Mouse (Mus musculus): Measurements from ENCODE around the gene Dyrk2.
A peak's percentile ranks its signal among the peaks of the same experiment; 100 is the strongest.

Gene Dyrk2

GRCm38 (mm10) chr10:118870201-118870980 is at the start of gene Dyrk2:
Gene Dyrk2 (minus strand): TSS chr10:118870209.
- peak in 1 of 2 experiments; percentile 15 for DNase-seq (ENCODE audit: low spot score in 2 of 2)

- DNase-seq (ENCODE audit: low spot score in 2 of 2): no peak
Observed at GRCm38 (mm10) chr10:118902625-118903024, 32.6 kb upstream of the Dyrk2 start.

- DNase-seq (ENCODE audit: low spot score in 2 of 2): no peak
Observed at GRCm38 (mm10) chr10:118893645-118894044, 23.6 kb upstream of the Dyrk2 start.

GRCm38 (mm10) chr10:118884126-118884525 is 14.1 kb upstream of the Dyrk2 start:
- DNase-seq (ENCODE audit: low spot score in 2 of 2): peak; percentile 25 to 32

GRCm38 (mm10) chr10:118883317-118883716 is 13.3 kb upstream of the Dyrk2 start:
- no peak for DNase-seq (ENCODE audit: low spot score in 2 of 2)

- DNase-seq (ENCODE audit: low spot score in 2 of 2): peak; percentile 79 to 85
Observed at GRCm38 (mm10) chr10:118882258-118882885, 12.4 kb upstream of the Dyrk2 start.

- DNase-seq (ENCODE audit: low spot score in 2 of 2): no peak
Observed at GRCm38 (mm10) chr10:118880776-118881175, 10.8 kb upstream of the Dyrk2 start.

GRCm38 (mm10) chr10:118872196-118872595 is 2.2 kb upstream of the Dyrk2 start:
- no peak for DNase-seq (ENCODE audit: low spot score in 2 of 2)

- DNase-seq (ENCODE audit: low spot score in 2 of 2): peak; percentile 56 to 57
Observed at GRCm38 (mm10) chr10:118869591-118870001, 413 bp downstream of the Dyrk2 start.

GRCm38 (mm10) chr10:118868601-118869590 is 1.1 kb downstream of the Dyrk2 start:
- DNase-seq (ENCODE audit: low spot score in 2 of 2): peak; percentile 79 to 91

- peak; percentile 45 to 63 for DNase-seq (ENCODE audit: low spot score in 2 of 2)
Observed at GRCm38 (mm10) chr10:118867896-118868600, 2.0 kb downstream of the Dyrk2 start.

- no peak for DNase-seq (ENCODE audit: low spot score in 2 of 2)
Observed at GRCm38 (mm10) chr10:118867304-118867895, 2.6 kb downstream of the Dyrk2 start.

GRCm38 (mm10) chr10:118864976-118865375 is 5.0 kb downstream of the Dyrk2 start:
- DNase-seq (ENCODE audit: low spot score in 2 of 2): no peak

- no peak for DNase-seq (ENCODE audit: low spot score in 2 of 2)
Observed at GRCm38 (mm10) chr10:118863611-118864010, 6.4 kb downstream of the Dyrk2 start.

GRCm38 (mm10) chr10:118862233-118862632 is 7.8 kb downstream of the Dyrk2 start:
- no peak for DNase-seq (ENCODE audit: low spot score in 2 of 2)

- no peak for DNase-seq (ENCODE audit: low spot score in 2 of 2)
Observed at GRCm38 (mm10) chr10:118861234-118862025, 8.6 kb downstream of the Dyrk2 start.

- no peak for DNase-seq (ENCODE audit: low spot score in 2 of 2)
Observed at GRCm38 (mm10) chr10:118859655-118860054, 10.4 kb downstream of the Dyrk2 start.

- no peak for DNase-seq (ENCODE audit: low spot score in 2 of 2)
Observed at GRCm38 (mm10) chr10:118854641-118855040, 15.4 kb downstream of the Dyrk2 start.

GRCm38 (mm10) chr10:118852554-118852953 is 17.5 kb downstream of the Dyrk2 start:
- no peak for DNase-seq (ENCODE audit: low spot score in 2 of 2)

- DNase-seq (ENCODE audit: low spot score in 2 of 2): no peak
Observed at GRCm38 (mm10) chr10:118848501-118848900, 21.5 kb downstream of the Dyrk2 start.
